Mouse (Mus musculus): ENCODE measurements around the gene Ap1m2.

Ap1m2 gene

GRCm38 (mm10) chr9:21312134-21312533, at the start of gene Ap1m2:
TSS of gene Ap1m2 (minus strand) at chr9:21312337.
- DNase-seq = peak; percentile 65

- DNase-seq = peak; percentile 86
Observed at GRCm38 (mm10) chr9:21356981-21357718, 45.0 kb upstream of the Ap1m2 start.

- peak; percentile 43 for DNase-seq
Observed at GRCm38 (mm10) chr9:21354796-21355195, 42.7 kb upstream of the Ap1m2 start.

- no peak for DNase-seq
Observed at GRCm38 (mm10) chr9:21353373-21353686, 41.2 kb upstream of the Ap1m2 start.

- DNase-seq = no peak
Observed at GRCm38 (mm10) chr9:21352463-21353372, 40.6 kb upstream of the Ap1m2 start.

- no peak for DNase-seq
Observed at GRCm38 (mm10) chr9:21351702-21352377, 39.7 kb upstream of the Ap1m2 start.

- no peak for DNase-seq
Observed at GRCm38 (mm10) chr9:21351178-21351577, 39.0 kb upstream of the Ap1m2 start.

- DNase-seq = no peak
Observed at GRCm38 (mm10) chr9:21348152-21348551, 36.0 kb upstream of the Ap1m2 start.

- DNase-seq = no peak
Observed at GRCm38 (mm10) chr9:21346627-21347365, 34.7 kb upstream of the Ap1m2 start.

GRCm38 (mm10) chr9:21340411-21340810, 28.3 kb upstream of the Ap1m2 start:
- no peak for DNase-seq

GRCm38 (mm10) chr9:21337652-21338051, 25.5 kb upstream of the Ap1m2 start:
- DNase-seq = peak; percentile 72

GRCm38 (mm10) chr9:21336491-21336890, 24.4 kb upstream of the Ap1m2 start:
- DNase-seq = no peak

GRCm38 (mm10) chr9:21335391-21335790, 23.3 kb upstream of the Ap1m2 start:
- no peak for DNase-seq

GRCm38 (mm10) chr9:21334747-21335146, 22.6 kb upstream of the Ap1m2 start:
- no peak for DNase-seq

GRCm38 (mm10) chr9:21333523-21333922, 21.4 kb upstream of the Ap1m2 start:
- no peak for DNase-seq

- no peak for DNase-seq
Observed at GRCm38 (mm10) chr9:21332161-21333061, 20.3 kb upstream of the Ap1m2 start.

GRCm38 (mm10) chr9:21331365-21332140, 19.4 kb upstream of the Ap1m2 start:
- no peak for DNase-seq

- DNase-seq = no peak
Observed at GRCm38 (mm10) chr9:21329699-21330289, 17.7 kb upstream of the Ap1m2 start.

GRCm38 (mm10) chr9:21329041-21329440, 16.9 kb upstream of the Ap1m2 start:
- peak; percentile 74 for DNase-seq

- no peak for DNase-seq
Observed at GRCm38 (mm10) chr9:21328041-21328440, 15.9 kb upstream of the Ap1m2 start.
